Mouse (Mus musculus): ENCODE results near the gene Cdc14b. TPM values are rescaled to one million over a fixed set of nuclear protein-coding genes. Genes with fewer than 3 reads are reported as not detected.

Gene Cdc14b
- 10 to 100 TPM; 11.2 to 13.1 TPM for total RNA-seq (2021)
- long read RNA-seq, partial matches to known transcripts, result 0 of 4 reads
- long read RNA-seq, other reads (novel, unspliced or antisense), result 4 of 4 reads

GRCm38 (mm10) chr13:64274879-64275753, at the start of gene Cdc14b:
TSS of gene Cdc14b (minus strand) at chr13:64275290.
- peak; percentile 62 to 75 for DNase-seq (ENCODE audit: low spot score in 2 of 2)

GRCm38 (mm10) chr13:64322561-64323281, 47.6 kb upstream of the Cdc14b start:
- DNase-seq (ENCODE audit: low spot score in 2 of 2), result no peak

DNA sequence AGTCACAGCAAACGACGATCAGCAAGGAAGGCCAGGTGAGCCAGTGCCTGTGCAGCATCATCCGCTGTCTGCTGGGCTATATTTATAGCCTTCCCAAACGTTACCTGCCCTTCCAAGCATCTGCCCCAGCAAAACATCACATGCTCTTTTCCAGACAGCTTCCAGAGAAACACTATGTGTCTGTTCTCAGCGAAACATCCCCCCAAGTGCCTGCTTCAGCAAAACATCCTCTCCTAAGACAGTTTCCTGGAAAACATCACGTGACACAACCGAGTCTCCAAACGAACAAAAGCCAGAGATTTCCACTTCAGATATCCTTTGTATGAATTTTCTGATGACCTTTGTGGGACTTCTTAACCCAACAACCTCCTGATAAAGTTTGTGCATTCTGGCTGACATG, 45.2 kb upstream of the Cdc14b start:
- no peak for DNase-seq (ENCODE audit: low spot score in 2 of 2)

DNA sequence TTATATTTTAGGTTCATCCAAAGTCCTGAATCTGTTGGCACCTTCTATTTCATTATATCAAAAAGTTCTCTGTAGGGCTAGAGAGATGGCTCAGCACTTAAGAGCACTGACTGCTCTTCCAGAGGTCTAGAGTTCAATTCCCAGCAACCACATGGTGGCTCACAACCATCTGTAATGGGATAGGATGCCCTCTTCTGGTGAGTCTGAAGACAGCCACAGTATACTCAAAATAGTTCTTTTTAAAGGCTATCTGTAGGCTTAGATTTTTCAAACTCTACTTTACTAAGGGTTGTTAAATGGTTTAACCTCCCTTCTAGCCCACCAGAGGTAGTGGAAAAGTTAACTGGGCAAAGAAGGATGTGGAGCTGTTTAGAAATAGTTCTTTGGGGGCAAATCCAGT, 44.7 kb upstream of the Cdc14b start:
- no peak for DNase-seq (ENCODE audit: low spot score in 2 of 2)

DNA sequence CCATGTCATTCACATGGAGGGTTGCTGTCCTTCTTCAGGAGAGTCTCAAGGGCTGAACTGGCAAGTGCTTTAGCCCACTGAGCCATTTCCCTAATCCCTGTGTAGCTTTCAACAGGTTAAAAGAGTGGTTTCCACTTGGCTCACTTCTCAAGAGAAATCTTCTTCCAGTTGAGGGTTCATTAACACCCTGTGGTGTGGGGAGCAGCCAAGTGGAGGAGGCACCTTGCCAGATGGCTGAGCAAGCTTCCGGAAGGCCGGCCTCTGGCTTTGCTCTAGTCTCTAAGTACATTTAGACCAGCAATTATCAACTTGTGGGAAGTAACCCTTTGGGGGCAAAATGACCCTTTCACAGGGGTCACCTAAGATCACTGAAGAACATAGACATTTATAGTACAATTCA, 43.3 kb upstream of the Cdc14b start:
- DNase-seq (ENCODE audit: low spot score in 2 of 2), result no peak

- peak in 1 of 2 experiments; percentile 65 for DNase-seq (ENCODE audit: low spot score in 2 of 2)
These were observed 40.5 kb upstream of the Cdc14b start for GRCm38 (mm10) chr13:64315483-64316050.

DNA sequence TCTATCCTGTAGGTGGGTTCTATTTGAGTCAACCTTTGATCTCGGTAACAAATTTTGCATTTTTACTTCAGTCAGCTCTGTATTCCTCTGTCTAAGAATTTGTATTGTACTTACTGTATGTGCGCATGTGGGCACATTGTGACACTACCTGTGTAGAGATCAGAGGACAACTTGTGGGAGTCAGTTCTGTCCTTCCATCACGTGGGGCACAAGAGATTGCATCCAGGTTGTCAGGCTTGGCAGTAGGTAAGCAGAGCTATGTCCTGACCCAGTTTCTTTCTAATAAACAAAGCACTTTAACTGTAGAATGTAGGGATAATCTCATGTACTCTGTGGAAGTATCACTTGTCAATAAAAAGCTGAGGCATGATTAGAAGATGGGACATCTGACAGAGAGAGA, 39.0 kb upstream of the Cdc14b start:
- no peak for DNase-seq (ENCODE audit: low spot score in 2 of 2)

GRCm38 (mm10) chr13:64312916-64313289, 37.8 kb upstream of the Cdc14b start:
- DNase-seq (ENCODE audit: low spot score in 2 of 2), result no peak

- DNase-seq (ENCODE audit: low spot score in 2 of 2), result peak; percentile 74 to 95
These were observed 37.2 kb upstream of the Cdc14b start, which contains the start of gene Aaed1 for GRCm38 (mm10) chr13:64312024-64312915. TSS of gene Aaed1 (minus strand) at chr13:64312710.

DNA sequence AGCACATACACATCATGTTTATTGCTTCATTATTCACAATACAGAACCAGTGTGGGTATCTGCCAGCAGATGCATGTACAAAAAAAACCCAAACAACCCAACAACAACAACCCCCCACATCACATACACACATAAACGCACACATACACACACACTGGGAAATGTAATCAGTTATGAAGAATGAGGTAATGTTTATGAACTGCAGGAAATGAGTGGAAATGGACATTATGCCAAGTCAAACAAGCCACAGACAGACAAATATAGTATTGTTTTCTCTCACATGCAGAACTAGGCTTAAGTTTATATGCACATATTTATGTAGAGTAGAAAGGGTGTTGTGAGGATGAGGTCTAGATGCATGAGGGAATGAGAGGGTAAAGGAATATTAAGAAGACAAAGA, 36.2 kb upstream of the Cdc14b start:
- no peak for DNase-seq (ENCODE audit: low spot score in 2 of 2)

GRCm38 (mm10) chr13:64310585-64310984, 35.5 kb upstream of the Cdc14b start:
- no peak for DNase-seq (ENCODE audit: low spot score in 2 of 2)

DNA sequence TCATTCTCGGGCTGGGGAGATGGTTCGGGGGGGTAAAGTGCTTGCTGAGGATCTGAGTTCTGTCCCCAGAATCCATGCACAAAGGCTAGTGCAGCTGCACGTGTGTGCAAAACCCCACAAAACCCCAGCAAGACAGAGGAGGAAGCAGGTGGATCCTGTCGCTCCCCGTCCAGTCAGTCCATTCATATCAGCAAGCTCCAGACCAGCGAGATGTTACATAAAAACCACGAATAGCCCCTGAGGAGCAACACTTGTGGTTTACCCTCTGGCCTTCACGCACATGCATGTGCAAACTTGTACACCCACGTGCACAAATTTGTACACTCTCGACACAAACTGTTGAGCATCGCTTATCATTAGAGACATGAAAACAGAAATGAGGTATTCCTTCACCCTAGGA, 34.8 kb upstream of the Cdc14b start:
- DNase-seq (ENCODE audit: low spot score in 2 of 2), result no peak

DNA sequence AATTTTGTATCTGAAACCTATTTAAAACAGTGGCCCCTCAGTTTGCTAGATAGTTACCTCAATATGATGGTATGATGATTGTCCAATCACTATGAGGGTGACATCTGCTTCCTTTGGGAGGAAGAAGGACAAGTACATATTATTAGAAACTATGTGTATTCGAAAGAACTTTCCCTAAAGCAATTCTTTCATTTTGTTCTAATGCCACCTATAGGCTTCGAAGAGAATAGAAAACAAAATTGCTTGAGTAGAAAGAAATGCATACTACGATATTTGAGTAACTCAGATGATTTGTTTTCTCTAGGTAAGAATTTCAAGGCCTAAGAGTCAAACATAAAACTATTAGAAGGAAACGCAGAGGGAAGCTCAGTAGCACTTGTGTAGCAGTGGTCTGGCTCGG, 33.9 kb upstream of the Cdc14b start:
- no peak for DNase-seq (ENCODE audit: low spot score in 2 of 2)

DNA sequence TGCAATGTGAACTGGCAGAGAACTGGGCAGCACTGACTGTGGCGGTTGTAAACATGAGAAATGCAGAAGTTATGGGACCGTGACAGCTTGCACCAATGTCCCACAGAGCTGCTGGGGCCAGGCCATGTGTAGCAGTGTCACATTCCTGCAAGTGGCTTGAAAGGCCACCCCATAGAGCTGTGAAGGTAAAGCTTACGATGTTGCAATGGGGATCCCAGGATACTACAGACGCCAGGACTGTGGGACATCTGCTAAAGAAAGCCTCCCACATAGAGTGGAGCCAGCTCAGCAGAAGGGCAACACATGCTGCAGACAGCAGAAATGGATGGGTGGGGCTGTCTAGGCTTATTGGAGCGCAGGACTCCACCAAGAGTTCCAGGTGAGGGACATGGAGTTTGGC, 32.4 kb upstream of the Cdc14b start:
- DNase-seq (ENCODE audit: low spot score in 2 of 2), result peak; percentile 24 to 55

- peak in 1 of 2 experiments; percentile 60 for DNase-seq (ENCODE audit: low spot score in 2 of 2)
These were observed 31.0 kb upstream of the Cdc14b start for GRCm38 (mm10) chr13:64306078-64306477.

GRCm38 (mm10) chr13:64299069-64299468, 24.0 kb upstream of the Cdc14b start:
- DNase-seq (ENCODE audit: low spot score in 2 of 2), result no peak

DNA sequence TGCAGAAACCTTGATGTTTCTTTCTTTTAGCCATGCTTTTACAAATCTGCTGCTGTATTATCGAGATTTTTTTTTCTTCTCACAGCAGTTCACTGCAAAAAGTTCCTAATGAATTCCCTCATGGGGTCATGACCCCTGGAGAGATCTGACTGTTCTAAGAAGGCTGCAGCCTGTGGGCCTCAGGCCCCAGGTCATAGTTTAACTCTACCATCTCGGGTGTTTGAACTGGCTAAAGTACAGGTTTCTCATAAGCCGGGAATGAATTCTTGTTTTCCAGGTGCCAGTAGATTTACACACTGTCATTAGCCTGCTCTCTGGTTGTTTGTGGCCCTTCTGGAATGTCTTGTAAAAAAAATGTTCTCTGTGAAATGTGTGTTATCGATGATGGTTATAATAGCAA, 11.7 kb upstream of the Cdc14b start:
- no peak for DNase-seq (ENCODE audit: low spot score in 2 of 2)

DNA sequence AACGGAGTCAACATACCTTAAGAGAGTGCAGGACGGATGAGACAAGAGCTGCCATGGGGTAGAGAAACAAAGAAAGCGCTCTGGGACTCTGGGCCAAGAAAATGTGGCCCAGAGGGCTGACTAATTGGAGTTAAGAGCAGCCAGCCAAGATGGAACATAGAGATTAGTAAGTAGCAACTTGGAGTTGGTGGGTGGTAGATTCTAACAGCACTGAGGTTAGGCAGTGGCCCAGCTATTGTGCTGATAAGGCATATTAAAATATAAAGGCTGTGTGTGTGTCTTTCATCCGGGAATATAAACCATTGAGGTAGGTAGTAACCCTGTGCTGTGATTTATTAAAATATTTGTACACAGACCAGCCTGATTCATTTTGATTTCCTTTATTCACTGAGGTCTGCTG, 11.2 kb upstream of the Cdc14b start:
- no peak for DNase-seq (ENCODE audit: low spot score in 2 of 2)

DNA sequence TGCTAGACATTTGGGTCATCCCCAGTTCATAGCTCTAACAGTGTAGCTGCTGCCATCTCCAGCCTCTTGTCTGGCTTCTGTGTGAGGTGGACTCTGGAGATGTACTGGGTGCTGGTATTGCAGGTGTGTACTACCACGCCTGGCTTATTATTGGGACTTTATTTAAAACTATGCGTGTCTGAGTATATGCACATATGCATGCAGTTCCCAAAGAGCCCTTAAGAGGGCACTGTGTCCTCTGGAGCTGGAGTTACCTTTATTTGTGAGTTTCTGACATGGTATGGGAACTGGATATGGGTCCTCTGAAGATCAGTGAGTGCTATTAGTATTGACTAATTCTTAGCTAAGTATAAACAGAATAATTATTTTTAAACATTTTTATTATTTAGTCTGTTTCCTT, 9.6 kb upstream of the Cdc14b start:
- DNase-seq (ENCODE audit: low spot score in 2 of 2), result no peak

GRCm38 (mm10) chr13:64280940-64281339, 5.8 kb upstream of the Cdc14b start:
- no peak for DNase-seq (ENCODE audit: low spot score in 2 of 2)

DNA sequence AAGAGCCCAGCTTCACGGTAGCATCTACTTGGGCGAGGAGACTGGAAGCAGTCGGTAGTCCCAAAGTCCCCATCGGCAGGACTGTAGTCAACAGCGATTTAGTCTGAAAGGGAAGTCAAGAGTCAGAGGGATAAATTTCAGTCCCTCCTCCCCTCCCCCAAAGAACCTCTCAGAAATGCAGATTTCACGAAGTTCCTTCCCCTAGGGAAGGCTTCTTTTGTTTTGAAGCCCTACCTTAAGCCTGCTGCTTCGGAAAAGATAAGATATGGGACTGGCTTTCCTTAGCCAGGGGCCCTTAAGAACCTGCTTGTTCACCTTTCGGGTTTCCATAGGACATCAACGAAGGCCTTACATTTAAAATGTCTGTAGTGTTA, 651 bp upstream of the Cdc14b start:
- DNase-seq (ENCODE audit: low spot score in 2 of 2), result no peak
